Mouse (Mus musculus): ENCODE data around the gene Pyy. TPM values are rescaled to one million over a fixed set of nuclear protein-coding genes. Genes with fewer than 3 reads are reported as not detected.
A peak's percentile ranks its signal among the peaks of the same experiment; 100 is the strongest.

Pyy gene
- polyA plus RNA-seq, 1 experiment = not detected

DNA sequence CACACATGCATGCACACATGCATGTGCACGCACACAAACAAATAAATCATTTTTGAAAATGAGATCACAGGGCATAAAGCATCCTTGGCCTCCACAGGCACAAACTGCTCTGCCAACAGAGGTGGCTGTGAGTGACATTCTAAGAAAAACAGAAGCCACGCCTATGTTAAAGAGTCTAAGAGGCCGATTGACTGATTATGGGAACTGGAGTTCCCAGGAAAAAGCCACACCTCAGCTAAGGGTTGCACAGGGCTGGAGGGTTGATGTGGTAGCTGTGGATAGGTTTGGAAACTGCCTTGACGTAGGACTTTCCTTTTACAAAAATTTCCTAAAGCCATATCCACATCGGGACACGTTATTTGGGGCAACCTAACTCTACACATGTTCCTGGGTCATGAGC lies 9.8 kb upstream of the Pyy start:
- WGBS = 76% methylated on average over 6 of the region's 6 CpGs
- no peak for TF ChIP-seq CTCF (conservative IDR thresholded peaks at IDR 0.05; ENCODE audit: insufficient read depth, insufficient read length, low read depth, low read length)
- TF ChIP-seq POLR2A (IDR thresholded peaks at IDR 0.05; ENCODE audit: low read depth, low read length) = no peak
- Histone ChIP-seq H3K4me1 (ENCODE audit: control insufficient read depth, insufficient read depth, low read length) (no peaks in the 10 kb centered on the region), H3K4me3 (ENCODE audit: insufficient read depth, low read depth, low read length) (no peak overlapping the region), H3K27ac (ENCODE audit: insufficient read depth, low read depth, low read length) (no peak overlapping the region), H3K36me3 (ENCODE audit: control insufficient read depth, insufficient read depth, low read length) (no peaks in the 10 kb centered on the region), H3K27me3 (replicated peaks; ENCODE audit: control insufficient read depth, insufficient read depth, low read length) (no peaks in the 10 kb centered on the region)
- DNase-seq = no peak

DNA sequence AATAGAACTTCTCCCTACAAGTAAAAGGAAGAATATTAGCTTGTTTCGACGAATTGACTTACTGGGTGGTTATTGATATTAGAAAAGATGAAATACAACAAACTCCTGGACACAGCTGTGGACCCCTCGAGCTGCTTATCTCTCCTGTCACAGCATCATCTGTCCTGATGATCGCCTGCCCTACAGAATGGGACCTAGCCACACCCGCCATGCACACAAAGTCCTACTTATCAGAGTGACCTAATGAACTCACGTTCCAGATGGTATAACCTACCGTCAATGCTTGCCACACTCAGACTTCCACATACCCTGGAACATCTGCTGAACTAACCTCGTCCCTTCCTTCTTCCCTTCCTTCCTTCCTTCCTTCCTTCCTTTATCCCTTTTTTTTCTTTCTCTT lies 8.6 kb upstream of the Pyy start:
- H3K36me3 ChIP-seq (ENCODE audit: control insufficient read depth, insufficient read depth, low read length) = no peaks in the 10 kb centered on the region
- H3K27me3 ChIP-seq (replicated peaks; ENCODE audit: control insufficient read depth, insufficient read depth, low read length) = no peaks in the 10 kb centered on the region
- no peaks in the 10 kb centered on the region for H3K4me1 ChIP-seq (ENCODE audit: control insufficient read depth, insufficient read depth, low read length)
- WGBS = 80% methylated on average over 8 of the region's 8 CpGs
- no peak overlapping the region for H3K27ac ChIP-seq (ENCODE audit: insufficient read depth, low read depth, low read length)
- TF ChIP-seq CTCF (conservative IDR thresholded peaks at IDR 0.05; ENCODE audit: insufficient read depth, insufficient read length, low read depth, low read length) = no peak
- no peak for TF ChIP-seq POLR2A (IDR thresholded peaks at IDR 0.05; ENCODE audit: low read depth, low read length)
- DNase-seq = no peak
- H3K4me3 ChIP-seq (ENCODE audit: insufficient read depth, low read depth, low read length) = no peak overlapping the region

DNA sequence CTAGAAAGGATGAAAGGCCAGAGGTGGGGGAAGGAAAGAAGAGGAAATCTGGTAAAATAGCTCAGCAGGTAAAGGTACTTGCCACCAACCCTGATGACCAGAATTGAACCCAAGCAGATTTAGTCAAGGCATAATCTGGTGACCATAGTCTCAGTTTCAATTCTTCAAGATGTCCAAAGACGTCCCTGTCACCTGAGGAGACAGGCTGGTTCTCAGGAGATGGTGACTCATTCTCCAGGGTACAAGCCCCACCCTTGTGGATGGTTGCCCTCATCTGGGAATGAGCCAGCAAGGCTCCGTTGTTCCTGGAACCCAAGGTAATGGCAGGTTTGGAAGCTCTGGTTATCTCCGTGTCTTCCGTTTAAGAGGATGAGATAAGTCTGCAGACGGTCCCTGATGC lies 3.9 kb upstream of the Pyy start:
- WGBS = 83% methylated on average over 5 of the region's 5 CpGs
- TF ChIP-seq POLR2A (IDR thresholded peaks at IDR 0.05; ENCODE audit: low read depth, low read length) = no peak
- TF ChIP-seq CTCF (conservative IDR thresholded peaks at IDR 0.05; ENCODE audit: insufficient read depth, insufficient read length, low read depth, low read length) = no peak
- Histone ChIP-seq H3K27ac (ENCODE audit: insufficient read depth, low read depth, low read length) (no peak overlapping the region), H3K4me1 (ENCODE audit: control insufficient read depth, insufficient read depth, low read length) (no peaks in the 10 kb centered on the region), H3K4me3 (ENCODE audit: insufficient read depth, low read depth, low read length) (no peak overlapping the region), H3K27me3 (replicated peaks; ENCODE audit: control insufficient read depth, insufficient read depth, low read length) (no peaks in the 10 kb centered on the region), H3K36me3 (ENCODE audit: control insufficient read depth, insufficient read depth, low read length) (no peaks in the 10 kb centered on the region)
- no peak for DNase-seq

DNA sequence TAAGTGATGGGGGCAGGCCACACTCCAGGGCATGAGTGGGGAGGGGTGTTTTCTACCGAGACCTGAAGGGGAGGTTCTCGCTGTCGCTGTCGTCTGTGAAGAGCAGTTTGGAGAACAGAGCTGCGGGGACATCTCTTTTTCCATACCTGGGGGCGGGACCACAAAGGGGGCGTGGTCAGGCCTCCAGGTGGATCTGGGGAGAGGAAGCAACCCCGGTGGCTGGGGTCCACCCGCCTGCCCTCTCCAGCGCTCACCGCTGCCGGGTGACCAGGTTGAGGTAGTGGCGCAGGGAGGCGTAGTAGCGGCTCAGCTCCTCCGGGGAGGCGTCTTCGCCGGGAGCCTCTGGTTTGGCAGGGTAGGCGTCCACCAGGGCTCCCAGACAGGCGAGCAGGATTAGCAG lies 721 bp downstream of the Pyy start:
- Histone ChIP-seq H3K4me1 (ENCODE audit: control insufficient read depth, insufficient read depth, low read length) (no peaks in the 10 kb centered on the region), H3K4me3 (ENCODE audit: insufficient read depth, low read depth, low read length) (no peak overlapping the region), H3K27me3 (replicated peaks; ENCODE audit: control insufficient read depth, insufficient read depth, low read length) (no peaks in the 10 kb centered on the region), H3K36me3 (ENCODE audit: control insufficient read depth, insufficient read depth, low read length) (no peaks in the 10 kb centered on the region), H3K27ac (ENCODE audit: insufficient read depth, low read depth, low read length) (no peak overlapping the region)
- no peak for DNase-seq
- no peak for TF ChIP-seq CTCF (conservative IDR thresholded peaks at IDR 0.05; ENCODE audit: insufficient read depth, insufficient read length, low read depth, low read length)
- TF ChIP-seq POLR2A (IDR thresholded peaks at IDR 0.05; ENCODE audit: low read depth, low read length) = no peak
- WGBS = 5% methylated on average over 21 of the region's 21 CpGs

DNA sequence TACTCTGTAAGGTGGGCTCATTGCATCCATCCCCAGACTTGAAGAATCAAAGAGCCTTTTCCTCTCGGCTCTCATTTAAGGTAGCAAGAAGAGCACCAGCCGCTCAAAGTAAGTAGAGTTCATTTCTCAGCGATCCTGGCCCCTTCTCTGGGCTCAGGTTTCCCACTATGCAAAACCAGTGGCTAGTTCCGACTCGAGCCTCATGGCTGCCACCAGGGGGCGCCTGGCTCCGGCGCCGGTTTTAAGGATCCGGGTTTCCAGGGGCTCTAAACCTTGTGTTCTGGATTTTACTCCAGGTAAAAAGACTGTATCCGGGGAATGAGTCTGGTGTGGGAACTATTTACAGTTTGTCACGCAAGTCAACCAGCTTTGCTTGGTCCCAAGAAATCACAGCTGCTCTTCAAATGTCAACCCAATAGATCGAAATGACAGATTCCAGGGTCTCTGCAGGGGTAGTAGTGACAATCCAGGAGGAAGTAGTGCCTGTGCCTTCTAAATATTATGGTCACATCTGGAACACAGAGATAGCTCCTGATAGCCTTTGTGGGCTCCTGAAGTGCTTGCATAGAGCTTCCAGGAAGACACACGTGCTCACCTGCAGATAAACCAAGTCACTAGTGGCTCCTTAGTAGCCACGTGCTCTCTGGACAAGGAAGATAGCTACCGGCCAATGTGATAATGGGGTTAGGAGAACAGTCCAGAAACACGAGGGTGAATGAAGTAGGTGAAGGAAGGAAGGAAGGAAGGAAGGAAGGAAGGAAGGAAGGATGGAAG lies 5.0 kb downstream of the Pyy start:
- H3K36me3 ChIP-seq (ENCODE audit: control insufficient read depth, insufficient read depth, low read length) = no peaks in the 10 kb centered on the region
- TF ChIP-seq POLR2A (IDR thresholded peaks at IDR 0.05; ENCODE audit: low read depth, low read length) = no peak
- peak; percentile 69 for TF ChIP-seq CTCF (conservative IDR thresholded peaks at IDR 0.05; ENCODE audit: insufficient read depth, insufficient read length, low read depth, low read length)
- H3K27me3 ChIP-seq (replicated peaks; ENCODE audit: control insufficient read depth, insufficient read depth, low read length) = no peaks in the 10 kb centered on the region
- WGBS = 19% methylated on average over 17 of the region's 17 CpGs
- no peaks in the 10 kb centered on the region for H3K4me1 ChIP-seq (ENCODE audit: control insufficient read depth, insufficient read depth, low read length)
- H3K27ac ChIP-seq (ENCODE audit: insufficient read depth, low read depth, low read length) = no peak overlapping the region
- H3K4me3 ChIP-seq (ENCODE audit: insufficient read depth, low read depth, low read length) = no peak overlapping the region
- peak; percentile 61 for DNase-seq

DNA sequence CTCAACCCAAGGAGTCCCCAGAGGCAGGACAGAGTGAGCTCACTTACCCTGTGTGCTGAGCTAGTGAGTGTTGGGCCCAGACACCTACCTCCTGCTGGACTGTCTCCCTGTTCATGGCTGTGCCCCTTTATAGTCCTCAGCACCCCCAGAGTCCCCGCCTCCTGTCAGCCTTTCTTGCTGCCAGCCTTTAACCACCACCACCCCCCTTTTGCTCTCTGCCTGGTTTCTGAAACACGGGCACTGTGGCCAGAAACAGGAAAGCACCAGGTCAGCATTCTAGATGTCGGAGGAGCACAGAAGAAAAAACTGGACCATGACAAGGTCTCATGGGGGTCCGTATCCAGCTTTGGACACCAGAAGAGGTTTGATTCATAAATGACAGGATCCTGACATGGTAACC lies 6.4 kb downstream of the Pyy start, which contains the start of gene Ppy:
Ppy (minus strand) TSS at position 101 of the 400 bp plus-strand sequence.
- H3K27me3 ChIP-seq (replicated peaks; ENCODE audit: control insufficient read depth, insufficient read depth, low read length) = no peaks in the 10 kb centered on the region
- 83% methylated on average over 4 of the region's 4 CpGs for WGBS

DNA sequence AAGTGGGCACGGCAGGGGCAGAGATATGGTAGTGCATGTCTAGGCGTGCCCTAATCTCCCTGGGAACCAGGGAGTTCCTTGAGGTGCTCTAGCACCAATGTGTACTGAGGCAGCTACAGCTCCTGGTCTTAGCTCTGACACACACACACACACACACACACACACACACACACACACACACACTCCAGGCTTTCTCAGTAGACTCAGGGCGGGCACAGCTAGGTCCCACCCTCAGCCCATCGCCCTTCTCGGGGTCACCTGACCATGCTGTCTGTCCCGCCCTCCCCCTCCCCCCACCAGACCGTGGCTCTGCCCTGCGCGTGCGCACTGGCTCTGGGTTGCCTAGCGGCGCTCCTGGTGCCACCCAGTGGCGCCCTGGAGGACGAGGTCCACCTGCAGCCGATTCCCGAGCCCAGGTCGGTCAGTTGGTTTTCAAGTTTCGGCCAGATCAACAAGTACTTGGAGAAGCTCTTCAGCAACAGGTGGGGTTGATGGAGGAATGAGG lies 10.7 kb downstream of the Pyy start:
- Histone ChIP-seq H3K4me3 (ENCODE audit: insufficient read depth, low read depth, low read length) (0 out of 2 replicates have a peak overlapping the region, but pooled peaks have one; percentile 11), H3K27ac (ENCODE audit: insufficient read depth, low read depth, low read length) (no peak overlapping the region), H3K27me3 (replicated peaks; ENCODE audit: control insufficient read depth, insufficient read depth, low read length) (no peaks in the 10 kb centered on the region), H3K36me3 (ENCODE audit: control insufficient read depth, insufficient read depth, low read length) (no peaks in the 10 kb centered on the region), H3K4me1 (ENCODE audit: control insufficient read depth, insufficient read depth, low read length) (no peaks in the 10 kb centered on the region)
- no peak for TF ChIP-seq POLR2A (IDR thresholded peaks at IDR 0.05; ENCODE audit: low read depth, low read length)
- peak; percentile 57 for TF ChIP-seq CTCF (conservative IDR thresholded peaks at IDR 0.05; ENCODE audit: insufficient read depth, insufficient read length, low read depth, low read length)
- peak; percentile 79 for DNase-seq
- WGBS = 6% methylated on average over 18 of the region's 18 CpGs

More for the DNA sequence above, 6.4 kb downstream of the Pyy start, which contains the start of gene Ppy:
- TF ChIP-seq CTCF (conservative IDR thresholded peaks at IDR 0.05; ENCODE audit: insufficient read depth, insufficient read length, low read depth, low read length) = no peak
- no peak for TF ChIP-seq POLR2A (IDR thresholded peaks at IDR 0.05; ENCODE audit: low read depth, low read length)
- H3K4me1 ChIP-seq (ENCODE audit: control insufficient read depth, insufficient read depth, low read length) = no peaks in the 10 kb centered on the region
- no peak within 1 kb of the TSS for H3K4me3 ChIP-seq (ENCODE audit: insufficient read depth, low read depth, low read length)
- no peaks in the 10 kb centered on the region for H3K36me3 ChIP-seq (ENCODE audit: control insufficient read depth, insufficient read depth, low read length)
- no peak within 1 kb of the TSS for H3K27ac ChIP-seq (ENCODE audit: insufficient read depth, low read depth, low read length)
- no peak for DNase-seq
